Mouse (Mus musculus): Measurements from ENCODE around the gene Eno4.

DNA sequence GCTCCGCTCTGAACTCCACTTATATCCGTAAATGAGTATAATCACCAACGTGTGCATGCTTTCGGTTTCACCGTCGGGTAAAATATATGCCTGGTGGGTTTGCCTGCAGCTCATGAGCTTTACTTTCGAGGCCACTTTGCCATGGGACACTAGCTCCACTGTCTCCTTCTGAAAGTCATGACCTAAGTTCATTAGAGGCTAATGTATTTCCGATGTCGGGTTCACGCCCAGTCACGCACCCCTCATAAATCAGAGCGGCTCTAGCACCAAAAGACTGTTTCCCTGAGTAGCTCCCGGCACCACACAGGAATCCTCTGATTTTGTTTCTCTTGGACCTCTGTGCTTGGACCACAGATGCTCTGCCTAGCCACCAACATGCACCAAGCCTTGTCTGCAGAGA lies 27.6 kb downstream of the Eno4 start:
- TF ChIP-seq CTCF (IDR thresholded peaks at IDR 0.05; ENCODE audit: low read depth) (no peak), EP300 (IDR thresholded peaks at IDR 0.05; ENCODE audit: low read depth) (no peak)
